In the genomic region with DNA sequence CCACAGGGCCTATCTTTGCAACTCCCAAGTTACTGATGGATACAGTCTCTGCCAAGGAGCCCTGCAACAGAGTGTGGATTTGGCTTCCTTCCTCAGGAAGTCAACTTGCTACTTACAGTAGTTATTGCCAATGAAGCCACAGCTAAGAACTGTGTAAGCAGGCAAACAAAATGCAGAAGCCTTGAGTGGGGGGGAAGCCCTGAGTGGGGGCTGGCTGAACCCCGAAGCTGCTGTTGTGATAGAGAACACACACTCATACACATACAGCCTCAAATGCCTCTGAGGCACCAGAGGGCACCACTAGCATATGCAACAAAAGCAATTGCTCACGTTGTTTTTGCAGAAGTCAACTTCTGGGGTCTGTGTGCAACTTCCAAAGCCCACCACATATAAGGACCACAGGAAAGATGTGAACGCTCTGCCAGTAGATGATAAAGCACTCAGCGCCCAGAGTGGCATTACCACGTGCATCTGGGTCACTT, we compare ENCODE assay signal across 8 mouse cellular contexts. TPM values are rescaled to one million over a fixed set of nuclear protein-coding genes. Genes with fewer than 3 reads are reported as not detected.
DNase-seq lines count a peak whose midpoint lies in the region; ATAC-seq and TF ChIP-seq lines count a peak whose summit lies in the region.
"Had no signal": no experiment of that assay in that cellular context is flagged by ENCODE, and none has a peak within 500 bp of the region (broad histone marks: within the 10 kb centered on the region; RNA-seq: fewer than 3 reads in every experiment).

No protein-coding gene starts in this region.

- H3K4me2 ChIP-seq in kidney, embryonic 15.5 days = no peak overlapping the region
- H3K4me2 ChIP-seq in heart, postnatal 0 days (ENCODE audit: low read depth, low read length) = no peak overlapping the region
- H3K4me2 ChIP-seq: liver, embryonic 15.5 days had no signal

- H3K27ac ChIP-seq in kidney, embryonic 15.5 days = peak overlapping the region; percentile 3; the same call in 1 of the 2 replicates
- peak overlapping the region; percentile 3; the same call in 1 of the 2 replicates for H3K27ac ChIP-seq in heart, postnatal 0 days (ENCODE audit: low read depth)
- H3K27ac ChIP-seq: liver, embryonic 15.5 days had no signal

- H3K27me3 ChIP-seq in kidney, embryonic 15.5 days = no peaks in the 10 kb centered on the region
- no peaks in the 10 kb centered on the region for H3K27me3 ChIP-seq in heart, postnatal 0 days (ENCODE audit: control insufficient read depth, insufficient read depth, low read length)
- H3K27me3 ChIP-seq: liver, embryonic 15.5 days had no signal

- peak; percentile 50 for TF ChIP-seq CTCF in heart, postnatal 0 days (IDR thresholded peaks at IDR 0.05; ENCODE audit: low read depth)

- no peak overlapping the region for H3K4me3 ChIP-seq in kidney, embryonic 15.5 days (replicated peaks)
- H3K4me3 ChIP-seq in heart, postnatal 0 days (ENCODE audit: low read depth, low read length) = no peak overlapping the region
- H3K4me3 ChIP-seq: liver, embryonic 15.5 days had no signal

- H3K9ac ChIP-seq in kidney, embryonic 15.5 days = no peak overlapping the region
- H3K9ac ChIP-seq in heart, postnatal 0 days (replicated peaks; ENCODE audit: low read depth, low read length) = no peak overlapping the region
- H3K9ac ChIP-seq: liver, embryonic 15.5 days had no signal

- no peak for ATAC-seq in kidney, embryonic 15.5 days (replicated peaks; ENCODE audit: low FRiP score)
- no peak for ATAC-seq in heart, postnatal 0 days (ENCODE audit: insufficient read depth, low read depth)

- DNase-seq in kidney, adult 18-20 months = no peak
- peak; percentile 24 for DNase-seq in brain, adult 2 months (ENCODE audit: low read depth, low spot score)
- no peak for DNase-seq in heart, postnatal 0 days (ENCODE audit: low spot score)
- peak; percentile 41 for DNase-seq in naive thymus-derived CD4-positive, alpha-beta T cell, adult 2 months (ENCODE audit: low read depth)
- DNase-seq in spleen, postnatal 4 days (ENCODE audit: low spot score in 2 of 2) = no peak
- DNase-seq in T-cell, adult 2 months (ENCODE audit: low spot score) = no peak

- WGBS in kidney, embryonic 15.5 days = 79% methylated on average over 5 of the region's 5 CpGs
- WGBS in heart, postnatal 0 days = 52% methylated on average over 5 of the region's 5 CpGs

- H3K4me1 ChIP-seq in kidney, embryonic 15.5 days = no peaks in the 10 kb centered on the region
- H3K4me1 ChIP-seq in heart, postnatal 0 days (ENCODE audit: control insufficient read depth, insufficient read depth) = peaks cover 15% of the 10 kb centered on the region; the same call in 1 of the 2 replicates

- no peaks in the 10 kb centered on the region for H3K9me3 ChIP-seq in kidney, embryonic 15.5 days (replicated peaks)
- H3K9me3 ChIP-seq in heart, postnatal 0 days (replicated peaks; ENCODE audit: control insufficient read depth, low read length) = no peaks in the 10 kb centered on the region
- H3K9me3 ChIP-seq: liver, embryonic 15.5 days had no signal

- H3K36me3 ChIP-seq in kidney, embryonic 15.5 days = peaks cover 95% of the 10 kb centered on the region
- peaks cover 99% of the 10 kb centered on the region for H3K36me3 ChIP-seq in heart, postnatal 0 days (replicated peaks; ENCODE audit: control insufficient read depth, insufficient read depth, low read length)

- no peak for TF ChIP-seq EP300 in heart, postnatal 0 days (IDR thresholded peaks at IDR 0.05; ENCODE audit: low read depth)

RNA-seq across cellular contexts. Expression of gene Slc22a1, which starts 38.5 kb away (rescaled TPM):
- polyA plus RNA-seq in kidney, embryonic 15.5 days (2015; fragmentation: Nextera tagmentation; extraction: Ambion mirVana) = 6.8 and 6.9 TPM in 2 replicates
- total RNA-seq in heart, postnatal 0 days (2014; rRNA removed; ENCODE audit: low replicate concordance) = not detected in 2 replicates
- polyA plus RNA-seq in heart, postnatal 0 days (2015; fragmentation: Nextera tagmentation; extraction: Ambion mirVana) = 33.5 and 42.8 TPM in 2 replicates

RNA-seq across cellular contexts. Expression of gene Igf2r, which starts 55.3 kb away (rescaled TPM):
- 30.1 and 34.6 TPM in 2 replicates for polyA plus RNA-seq in kidney, embryonic 15.5 days (2015; fragmentation: Nextera tagmentation; extraction: Ambion mirVana)
- 424 and 484 TPM in 2 replicates for total RNA-seq in heart, postnatal 0 days (2014; rRNA removed; ENCODE audit: low replicate concordance)
- polyA plus RNA-seq in heart, postnatal 0 days (2015; fragmentation: Nextera tagmentation; extraction: Ambion mirVana) = 52.2 and 59.9 TPM in 2 replicates

Comparison
In these comparisons a context has a peak if more than half of its experiments do, and no peak if none do; other contexts are left out.
1. DNase-seq: peak in brain, adult 2 months (single experiment) and naive thymus-derived CD4-positive, alpha-beta T cell, adult 2 months (single experiment); none in kidney, adult 18-20 months (single experiment), heart, postnatal 0 days (single experiment), spleen, postnatal 4 days (0 of 2) and T-cell, adult 2 months (single experiment).